Mouse (Mus musculus) adrenal gland, adult 18-20 months (tissue): ENCODE data around the gene Ift172. TPM values are rescaled to one million over a fixed set of nuclear protein-coding genes. Genes with fewer than 3 reads are reported as not detected.
"Not testable (repeated sequence)": the region's sequence is repeated elsewhere in the genome, so short reads cannot be mapped to it uniquely, and the experiment has no call there.

ENCODE experiments used
- DNase-seq, 2 experiments: peaks; one replicate each; pipeline ENCODE4 v3.0.0; 2021 to 2022; ENCODE audit warnings: low spot score in 2 of 2
- total RNA-seq, 2 experiments: library from RNA; stranded (reverse); gene quantifications; 1 replicate in 1 of 2; 2 replicates in 1 of 2; pipeline ENCODE4 v1.2.3; 2021

Ift172 gene
- total RNA-seq, 2 experiments from 2014 or later, result 34.9 to 37.9 TPM

- DNase-seq, result no peak
These were observed 71.8 kb downstream of the Ift172 start for GRCm38 (mm10) chr5:31219070-31219469.

- no peak for DNase-seq
These were observed 72.6 kb downstream of the Ift172 start for GRCm38 (mm10) chr5:31218294-31218693.

- DNase-seq, result not testable (repeated sequence)
These were observed 74.4 kb downstream of the Ift172 start for GRCm38 (mm10) chr5:31216554-31216953.

- no peak for DNase-seq
These were observed 86.5 kb downstream of the Ift172 start for GRCm38 (mm10) chr5:31204421-31204820.

GRCm38 (mm10) chr5:31203866-31204265, 87.0 kb downstream of the Ift172 start:
- DNase-seq, result no peak

Other genes starting within 250 kb of the Ift172 start
- gene Atraid, start 242.8 kb downstream of the Ift172 start, total RNA-seq, result 100 to 1,000 TPM; 104 to 109 TPM
- gene Slc5a6, start 242.2 kb downstream of the Ift172 start, total RNA-seq, result 10 to 100 TPM; 31.6 to 33.1 TPM
- gene Cad, start 236.3 kb downstream of the Ift172 start, total RNA-seq, result 10 to 100 TPM; 17.5 to 25.4 TPM
- gene Dnajc5g, start 184.8 kb downstream of the Ift172 start, total RNA-seq, result not detected
- not detected for gene Slc30a3, start 182.9 kb downstream of the Ift172 start, total RNA-seq
- under 1 TPM in 1 of 2 experiments, not detected in 1; 0.35 TPM for gene Trim54, start 174.4 kb downstream of the Ift172 start, total RNA-seq
- gene Ucn, start 152.3 kb downstream of the Ift172 start, total RNA-seq, result not detected
- 10 to 100 TPM; 59.1 to 61.5 TPM for gene Mpv17, start 136.9 kb downstream of the Ift172 start, total RNA-seq
- gene Gm29609, start 111.2 kb downstream of the Ift172 start, total RNA-seq, result 1 to 10 TPM; 1.9 to 2.2 TPM
- 10 to 100 TPM; 43.8 to 55.2 TPM for gene Gtf3c2, start 111.0 kb downstream of the Ift172 start, total RNA-seq
- 100 to 1,000 TPM; 103 to 108 TPM for gene Snx17, start 97.9 kb downstream of the Ift172 start, total RNA-seq
- 10 to 100 TPM; 54.9 to 69.8 TPM for gene Eif2b4, start 97.7 kb downstream of the Ift172 start, total RNA-seq
- 10 to 100 TPM; 25.9 to 29.2 TPM for gene Zfp513, start 88.8 kb downstream of the Ift172 start, total RNA-seq
- 100 to 1,000 TPM; 110 to 129 TPM for gene Ppm1g, start 70.4 kb downstream of the Ift172 start, total RNA-seq
- gene Nrbp1, start 50.3 kb downstream of the Ift172 start, total RNA-seq, result 10 to 100 TPM; 66.7 to 89.4 TPM
- gene Gm9970, start 49.9 kb downstream of the Ift172 start, total RNA-seq, result under 1 TPM in 1 of 2 experiments, not detected in 1; 0.60 TPM
- gene Krtcap3, start 39.4 kb downstream of the Ift172 start, total RNA-seq, result 1 to 10 TPM; 4.9 to 6.5 TPM
- 10 to 100 TPM in 1 of 2 experiments, 1 to 10 TPM in 1; 9.5 to 10.3 TPM for gene Fndc4, start 5.0 kb upstream of the Ift172 start, total RNA-seq
- under 1 TPM; 0.22 to 0.36 TPM for gene Gckr, start 6.3 kb upstream of the Ift172 start, total RNA-seq
- 10 to 100 TPM; 15.1 to 19.4 TPM for gene Zfp512, start 161.3 kb upstream of the Ift172 start, total RNA-seq
- gene 4930548H24Rik, start 194.6 kb upstream of the Ift172 start, total RNA-seq, result under 1 TPM in 1 of 2 experiments, not detected in 1; 0.13 TPM
- 10 to 100 TPM; 25.5 to 33.3 TPM for gene Gpn1, start 203.6 kb upstream of the Ift172 start, total RNA-seq
- 10 to 100 TPM; 23.4 to 31.4 TPM for gene Slc4a1ap, start 235.9 kb upstream of the Ift172 start, total RNA-seq
- 10 to 100 TPM; 15.5 to 17.1 TPM for gene Supt7l, start 236.7 kb upstream of the Ift172 start, total RNA-seq